Mouse (Mus musculus) heart, postnatal 4 days (tissue): Measurements from ENCODE around the gene Gdpd4. TPM values are rescaled to one million over a fixed set of nuclear protein-coding genes. Genes with fewer than 3 reads are reported as not detected.

Experiments used
- DNase-seq: peaks from one replicate; pipeline ENCODE4 v3.0.0; 2021
- total RNA-seq, 2 experiments: library from RNA; stranded (reverse); gene quantifications; 2 replicates each; pipeline ENCODE4 v1.2.3; 2021

Gdpd4 gene
- total RNA-seq, 2 experiments from 2014 or later: not detected

GRCm38 (mm10) chr7:98085314-98085713, 165.6 kb downstream of the Gdpd4 start:
- no peak for DNase-seq

GRCm38 (mm10) chr7:98086346-98086745, 166.6 kb downstream of the Gdpd4 start:
- no peak for DNase-seq

GRCm38 (mm10) chr7:98095852-98096251, 176.1 kb downstream of the Gdpd4 start:
- DNase-seq: no peak

- DNase-seq: no peak
These were observed 177.8 kb downstream of the Gdpd4 start for GRCm38 (mm10) chr7:98097557-98097956.

Other genes with a start within 250 kb of the Gdpd4 start
- gene Clns1a, start 223.3 kb upstream of the Gdpd4 start, total RNA-seq: 10 to 100 TPM; 41.6 to 43.4 TPM
- 1 to 10 TPM; 1.1 to 1.9 TPM for gene Aqp11, start 181.7 kb upstream of the Gdpd4 start, total RNA-seq
- 1 to 10 TPM in 1 of 2 experiments, under 1 TPM in 1; 0.91 to 1.8 TPM for gene Pak1, start 131.4 kb upstream of the Gdpd4 start, total RNA-seq
- 1 to 10 TPM; 4.2 to 5.4 TPM for gene Myo7a, start 199.6 kb downstream of the Gdpd4 start, total RNA-seq
- under 1 TPM in 1 of 2 experiments, not detected in 1; 0.11 TPM for gene Omp, start 225.5 kb downstream of the Gdpd4 start, total RNA-seq